Mouse (Mus musculus) kidney, postnatal 0 days (tissue): ENCODE measurements around the gene Mroh8. TPM values are rescaled to one million over a fixed set of nuclear protein-coding genes. Genes with fewer than 3 reads are reported as not detected.

Experiments
- ATAC-seq: fragments of 200-750 bp; cut with Nextera tagmentation; replicated peaks from 2 replicates; pipeline ENCODE4 v1.8.0; 2017; ENCODE audit warnings: low read depth, moderate number of reproducible peaks, moderate TSS enrichment, moderate library complexity; ENCODE audit not compliant: low FRiP score
- DNase-seq: peaks from one replicate; pipeline ENCODE4 v3.0.0-alpha.2; 2016; ENCODE audit warnings: low spot score
- H3K27ac ChIP-seq: fragments of 300-500 bp; sonication (generic); 2 replicates; pipeline ENCODE4 v1.5.1; 2014; ENCODE audit warnings: mild to moderate bottlenecking
- H3K27me3 ChIP-seq: fragments of 300-500 bp; sonication (generic); 2 replicates; pipeline ENCODE4 v1.6.1; 2014; ENCODE audit warnings: low read length, mixed read lengths; ENCODE audit not compliant: insufficient read depth
- H3K36me3 ChIP-seq: fragments of 300-500 bp; sonication (generic); 2 replicates; pipeline ENCODE4 v1.6.1; 2014; ENCODE audit warnings: low read length, mixed read lengths; ENCODE audit not compliant: insufficient read depth
- H3K4me1 ChIP-seq: fragments of 300-500 bp; sonication (generic); replicated peaks from 2 replicates; pipeline ENCODE4 v1.6.1; 2014; ENCODE audit warnings: antibody characterized with exemption, low read length, mixed read lengths; ENCODE audit not compliant: insufficient read depth
- H3K4me2 ChIP-seq: fragments of 300-500 bp; sonication (generic); 2 replicates; pipeline ENCODE4 v1.6.1; 2014; ENCODE audit warnings: mild to moderate bottlenecking, low read length, moderate library complexity, mixed read lengths
- H3K4me3 ChIP-seq: fragments of 300-500 bp; sonication (generic); replicated peaks from 2 replicates; pipeline ENCODE4 v1.5.1; 2014; ENCODE audit warnings: low read depth, low read length
- H3K9ac ChIP-seq: fragments of 300-500 bp; sonication (generic); 2 replicates; pipeline ENCODE4 v1.6.1; 2014; ENCODE audit warnings: low read depth, low read length
- H3K9me3 ChIP-seq: fragments of 300-500 bp; sonication (generic); replicated peaks from 2 replicates; pipeline ENCODE4 v1.6.1; 2016; ENCODE audit warnings: low read length, inconsistent platforms, mixed read lengths
- CTCF ChIP-seq: IDR thresholded peaks from 2 replicates; pipeline ENCODE4 v1.5.1; 2016; ENCODE audit warnings: antibody characterized with exemption, low read depth, mild to moderate bottlenecking, moderate library complexity
- WGBS: fragments of 180-500 bp; shearing (Covaris S2); extraction: QIAGEN DNeasy Blood & Tissue Kit; methylation state at CpG from one replicate; pipeline ENCODE4 v1.1.7; 2014; 5-methylcytosine and 5-hydroxymethylcytosine counted together
- polyA plus RNA-seq: library from polyadenylated mRNA; unstranded; fragments of >200 nt; fragmentation: Nextera tagmentation; extraction: Ambion mirVana; gene quantifications from 2 replicates; pipeline ENCODE4 v1.2.1, GENCODE M21; 2015

Mroh8 gene
- polyA plus RNA-seq, 1 experiment from 2014 or later = 0.29 TPM

- Histone ChIP-seq H3K27me3 (no peaks in the 10 kb centered on the region), H3K4me3 (no peak overlapping the region), H3K4me2 (no peak overlapping the region), H3K9me3 (no peaks in the 10 kb centered on the region), H3K4me1 (no peaks in the 10 kb centered on the region), H3K9ac (no peak overlapping the region), H3K36me3 (peaks cover 26% of the 10 kb centered on the region), H3K27ac (no peak overlapping the region)
- 81% methylated on average over 2 of the region's 2 CpGs for WGBS
- no peak for ATAC-seq
- no peak for DNase-seq
- no peak for TF ChIP-seq CTCF
Measured at GRCm38 (mm10) chr2:157164101-157164500, 115.2 kb downstream of the Mroh8 start.

Other genes starting within 250 kb of the Mroh8 start
- 1.3 and 1.8 TPM in 2 replicates for gene Soga1, start 200.3 kb downstream of the Mroh8 start, polyA plus RNA-seq
- 2.2 and 2.5 TPM in 2 replicates for gene Tldc2, start 192.5 kb downstream of the Mroh8 start, polyA plus RNA-seq
- 19.1 and 20.0 TPM in 2 replicates for gene Samhd1, start 144.3 kb downstream of the Mroh8 start, polyA plus RNA-seq
- 15.6 and 16.7 TPM in 2 replicates for gene Rbl1, start 75.0 kb downstream of the Mroh8 start, polyA plus RNA-seq
- 197 and 228 TPM in 2 replicates for gene Rpn2, start 532 bp downstream of the Mroh8 start, polyA plus RNA-seq
- not detected in 2 replicates for gene Ghrh, start 68.0 kb upstream of the Mroh8 start, polyA plus RNA-seq
- gene Manbal, start 88.0 kb upstream of the Mroh8 start, polyA plus RNA-seq = 77.9 and 78.4 TPM in 2 replicates
- 14.0 TPM in 2 replicates for gene Src, start 138.9 kb upstream of the Mroh8 start, polyA plus RNA-seq